Mouse (Mus musculus): ENCODE measurements around the gene Anks1.

Anks1 gene

GRCm38 (mm10) chr17:27883994-27884393 lies 25.1 kb upstream of the Anks1 start:
- H3K4me3 ChIP-seq (replicated peaks; ENCODE audit: low read length) = no peak overlapping the region
- no peak for TF ChIP-seq NANOG (IDR thresholded peaks at IDR 0.05; ENCODE audit: borderline replicate concordance, low read length)
- no peak for TF ChIP-seq POU5F1 (IDR thresholded peaks at IDR 0.05; ENCODE audit: borderline replicate concordance, low read length)
- no peak for TF ChIP-seq CTCF (conservative IDR thresholded peaks at IDR 0.05; ENCODE audit: low read length)
- H3K4me1 ChIP-seq (replicated peaks; ENCODE audit: low read depth, low read length) = peaks cover 27% of the 10 kb centered on the region
- no peaks in the 10 kb centered on the region for H3K27me3 ChIP-seq (ENCODE audit: insufficient read depth, low read length)
- no peaks in the 10 kb centered on the region for H3K9me3 ChIP-seq (ENCODE audit: low read length)
- peaks cover 93% of the 10 kb centered on the region for H3K36me3 ChIP-seq (ENCODE audit: insufficient read depth, low read length)

DNA sequence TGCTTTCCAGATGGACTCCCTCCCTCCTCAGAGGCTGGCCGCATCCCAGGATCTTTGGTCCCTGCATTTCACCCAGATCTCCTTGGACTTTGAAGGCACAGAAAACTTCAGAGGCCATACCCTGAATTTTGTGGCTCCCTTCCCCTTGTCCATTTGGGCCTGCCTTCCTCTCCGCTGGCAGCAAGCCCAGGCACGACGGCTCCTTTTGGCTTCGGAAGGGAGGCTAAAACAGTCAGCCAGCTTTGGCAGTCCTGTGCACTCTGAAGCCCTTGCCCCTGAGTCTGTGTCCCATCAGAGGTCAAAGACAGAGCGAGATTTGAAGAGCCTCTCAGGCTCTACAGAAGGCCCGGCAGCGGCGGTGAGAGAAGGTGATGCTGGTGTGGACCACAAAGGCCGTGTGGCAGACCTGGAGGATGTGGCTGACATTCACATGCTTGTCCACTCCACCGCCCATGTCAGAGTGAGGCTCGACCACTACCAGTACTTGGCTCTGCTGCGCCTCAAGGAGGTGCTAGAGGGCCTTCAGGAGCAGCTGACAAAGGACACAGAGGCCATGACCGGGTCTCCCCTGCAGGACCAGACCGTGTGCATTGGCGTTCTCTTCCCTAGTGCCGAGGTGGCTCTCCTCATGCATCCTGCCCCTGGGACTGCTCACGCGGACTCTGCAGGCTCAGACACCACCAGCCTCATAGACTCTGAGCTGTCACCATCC lies 22.5 kb upstream of the Anks1 start:
- Histone ChIP-seq H3K27me3 (ENCODE audit: insufficient read depth, low read length) (no peaks in the 10 kb centered on the region), H3K4me3 (replicated peaks; ENCODE audit: low read length) (peak overlapping the region; percentile 64), H3K4me1 (replicated peaks; ENCODE audit: low read depth, low read length) (peaks cover 23% of the 10 kb centered on the region), H3K36me3 (ENCODE audit: insufficient read depth, low read length) (peaks cover 92% of the 10 kb centered on the region), H3K9me3 (ENCODE audit: low read length) (no peaks in the 10 kb centered on the region)
- 0 out of 2 replicates have a peak, but pooled peaks have one; percentile 8 for TF ChIP-seq CTCF (conservative IDR thresholded peaks at IDR 0.05; ENCODE audit: low read length)
- TF ChIP-seq POU5F1 (IDR thresholded peaks at IDR 0.05; ENCODE audit: borderline replicate concordance, low read length) = no peak

GRCm38 (mm10) chr17:27907512-27908205 lies 1.4 kb upstream of the Anks1 start:
- H3K36me3 ChIP-seq (ENCODE audit: insufficient read depth, low read length) = peaks cover 27% of the 10 kb centered on the region
- TF ChIP-seq POU5F1 (IDR thresholded peaks at IDR 0.05; ENCODE audit: borderline replicate concordance, low read length) (no peak), NANOG (IDR thresholded peaks at IDR 0.05; ENCODE audit: borderline replicate concordance, low read length) (no peak), CTCF (conservative IDR thresholded peaks at IDR 0.05; ENCODE audit: low read length) (no peak)
- H3K4me3 ChIP-seq (replicated peaks; ENCODE audit: low read length) = peak overlapping the region; percentile 97
- H3K4me1 ChIP-seq (replicated peaks; ENCODE audit: low read depth, low read length) = peaks cover 45% of the 10 kb centered on the region
- H3K9me3 ChIP-seq (ENCODE audit: low read length) = no peaks in the 10 kb centered on the region
- peaks cover 17% of the 10 kb centered on the region for H3K27me3 ChIP-seq (ENCODE audit: insufficient read depth, low read length)

DNA sequence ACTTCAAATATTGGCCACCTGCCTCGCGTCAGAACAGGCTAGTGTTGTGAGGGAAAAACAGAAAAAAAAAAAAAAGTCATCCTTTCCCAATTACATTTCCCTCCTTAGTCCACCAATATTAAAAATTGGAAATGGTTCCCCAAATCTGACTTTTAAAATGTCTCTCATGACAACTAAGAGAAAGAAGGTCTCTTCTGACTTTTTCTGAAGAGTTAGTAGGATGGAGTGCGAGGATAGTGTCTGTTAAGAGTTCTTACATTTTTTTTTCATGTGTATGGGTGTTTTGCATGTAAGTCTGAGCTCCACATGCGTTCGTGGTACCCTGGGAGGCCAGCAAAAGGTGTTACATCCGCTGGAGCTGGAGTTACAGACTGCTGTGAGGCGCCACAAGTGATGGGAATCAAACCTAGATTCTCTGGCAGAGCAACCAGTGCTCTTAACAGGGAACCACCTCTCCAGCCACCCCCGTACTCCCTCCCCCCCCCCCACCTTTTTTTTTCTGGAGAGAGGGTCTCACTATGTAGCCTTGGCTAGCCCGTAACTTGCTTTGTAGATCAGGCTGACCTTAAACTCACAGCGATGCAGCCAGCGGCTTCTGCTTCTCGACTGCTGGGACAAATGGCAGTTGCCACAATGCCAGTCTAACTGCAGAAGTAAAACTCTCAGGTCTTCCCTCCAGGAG lies 759 bp upstream of the Anks1 start:
- TF ChIP-seq CTCF (conservative IDR thresholded peaks at IDR 0.05; ENCODE audit: low read length) = no peak
- no peak for TF ChIP-seq POU5F1 (IDR thresholded peaks at IDR 0.05; ENCODE audit: borderline replicate concordance, low read length)
- TF ChIP-seq NANOG (IDR thresholded peaks at IDR 0.05; ENCODE audit: borderline replicate concordance, low read length) = no peak

DNA sequence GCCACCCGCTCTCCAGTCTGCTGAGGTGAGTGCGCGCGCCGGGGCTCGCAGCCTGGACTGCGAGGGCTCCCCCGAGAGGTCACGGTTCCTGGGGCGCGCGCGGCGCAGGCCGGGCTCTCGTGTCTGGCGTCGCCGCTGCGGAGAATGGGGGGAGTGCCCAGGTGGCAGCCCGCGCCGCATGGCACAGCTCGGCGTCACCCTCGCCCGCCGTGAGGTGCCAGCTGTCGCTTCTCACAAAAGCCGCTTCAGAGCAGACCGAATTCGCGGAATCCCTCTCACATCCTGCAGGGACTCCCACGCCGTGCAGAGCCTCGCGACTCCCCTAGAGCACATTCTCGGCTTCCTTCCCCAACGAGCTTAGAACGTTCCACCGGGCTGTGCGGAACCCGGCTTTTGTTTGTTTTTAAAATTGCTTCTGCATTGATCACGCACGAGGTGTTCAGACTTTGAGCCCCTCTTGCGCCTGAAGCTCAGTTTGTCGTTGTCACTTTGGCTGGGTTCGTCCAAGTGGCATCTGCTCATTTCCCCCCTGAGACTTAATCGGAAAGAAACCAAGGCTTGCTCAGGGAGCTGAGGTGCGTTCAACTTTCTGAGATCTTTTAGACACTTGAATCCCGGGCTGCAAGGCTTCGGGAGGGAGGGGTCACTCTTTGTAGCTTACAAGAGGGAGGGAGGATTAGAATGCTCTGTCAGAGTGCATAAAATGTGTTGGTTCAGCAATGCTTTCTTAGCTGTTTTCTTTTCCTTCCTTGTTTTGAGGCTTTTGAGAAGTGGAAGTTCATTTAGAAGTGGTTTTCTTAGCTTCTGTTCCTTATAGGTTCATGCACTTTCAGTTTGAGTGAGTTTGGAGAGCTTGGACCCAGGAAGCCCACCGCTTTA lies 755 bp downstream of the Anks1 start, which contains the start of gene Taf11:
TSS of gene Taf11 (minus strand) at position 223 of the 879 bp plus-strand sequence.
- Histone ChIP-seq H3K9me3 (ENCODE audit: low read length) (no peaks in the 10 kb centered on the region), H3K4me3 (replicated peaks; ENCODE audit: low read length) (peak within 1 kb of the TSS; percentile 97), H3K4me1 (replicated peaks; ENCODE audit: low read depth, low read length) (peaks cover 44% of the 10 kb centered on the region), H3K36me3 (ENCODE audit: insufficient read depth, low read length) (peaks cover 30% of the 10 kb centered on the region), H3K27me3 (ENCODE audit: insufficient read depth, low read length) (peaks cover 17% of the 10 kb centered on the region)
- no peak for TF ChIP-seq CTCF (conservative IDR thresholded peaks at IDR 0.05; ENCODE audit: low read length)
- TF ChIP-seq POU5F1 (IDR thresholded peaks at IDR 0.05; ENCODE audit: borderline replicate concordance, low read length) = no peak
- TF ChIP-seq NANOG (IDR thresholded peaks at IDR 0.05; ENCODE audit: borderline replicate concordance, low read length) = no peak

More for the DNA sequence above, 759 bp upstream of the Anks1 start:
- H3K27me3 ChIP-seq (ENCODE audit: insufficient read depth, low read length) = peaks cover 17% of the 10 kb centered on the region
- H3K36me3 ChIP-seq (ENCODE audit: insufficient read depth, low read length) = peaks cover 27% of the 10 kb centered on the region
- peak overlapping the region; percentile 97 for H3K4me3 ChIP-seq (replicated peaks; ENCODE audit: low read length)
- no peaks in the 10 kb centered on the region for H3K9me3 ChIP-seq (ENCODE audit: low read length)
- peaks cover 44% of the 10 kb centered on the region for H3K4me1 ChIP-seq (replicated peaks; ENCODE audit: low read depth, low read length)

GRCm38 (mm10) chr17:27911371-27911770 lies 2.3 kb downstream of the Anks1 start:
- Histone ChIP-seq H3K36me3 (ENCODE audit: insufficient read depth, low read length) (peaks cover 25% of the 10 kb centered on the region), H3K4me3 (replicated peaks; ENCODE audit: low read length) (no peak overlapping the region), H3K9me3 (ENCODE audit: low read length) (no peaks in the 10 kb centered on the region), H3K27me3 (ENCODE audit: insufficient read depth, low read length) (peaks cover 17% of the 10 kb centered on the region), H3K4me1 (replicated peaks; ENCODE audit: low read depth, low read length) (peaks cover 46% of the 10 kb centered on the region)
- TF ChIP-seq NANOG (IDR thresholded peaks at IDR 0.05; ENCODE audit: borderline replicate concordance, low read length) = no peak
- no peak for TF ChIP-seq POU5F1 (IDR thresholded peaks at IDR 0.05; ENCODE audit: borderline replicate concordance, low read length)
- TF ChIP-seq CTCF (conservative IDR thresholded peaks at IDR 0.05; ENCODE audit: low read length) = no peak

GRCm38 (mm10) chr17:27914742-27915141 lies 5.6 kb downstream of the Anks1 start:
- Histone ChIP-seq H3K4me3 (replicated peaks; ENCODE audit: low read length) (no peak overlapping the region), H3K4me1 (replicated peaks; ENCODE audit: low read depth, low read length) (peaks cover 34% of the 10 kb centered on the region)
- TF ChIP-seq NANOG (IDR thresholded peaks at IDR 0.05; ENCODE audit: borderline replicate concordance, low read length) = no peak
- TF ChIP-seq CTCF (conservative IDR thresholded peaks at IDR 0.05; ENCODE audit: low read length) = no peak
- no peak for TF ChIP-seq POU5F1 (IDR thresholded peaks at IDR 0.05; ENCODE audit: borderline replicate concordance, low read length)

More at GRCm38 (mm10) chr17:27914742-27915141, 5.6 kb downstream of the Anks1 start:
- peaks cover 16% of the 10 kb centered on the region for H3K27me3 ChIP-seq (ENCODE audit: insufficient read depth, low read length)
- H3K9me3 ChIP-seq (ENCODE audit: low read length) = no peaks in the 10 kb centered on the region
- H3K36me3 ChIP-seq (ENCODE audit: insufficient read depth, low read length) = peaks cover 25% of the 10 kb centered on the region

Data from E14TG2a.4 (cell line).